Mouse (Mus musculus) MEL (cell line): ENCODE measurements around the gene Arhgap23. TPM values are rescaled to one million over a fixed set of nuclear protein-coding genes. Genes with fewer than 3 reads are reported as not detected.

Source experiments
- DNase-seq: peaks from one replicate; pipeline ENCODE4 v3.0.0; 2011; ENCODE audit warnings: low read depth, low spot score
- H3K27ac ChIP-seq: 2 replicates; pipeline ENCODE4 v1.5.1; 2012; ENCODE audit warnings: low read depth, mild to moderate bottlenecking, control low read depth, low read length, moderate library complexity; ENCODE audit not compliant: control insufficient read depth
- H3K27me3 ChIP-seq, 2 experiments: fragments of 150-350 bp in 1 of 2; sonication (generic) in 1 of 2; 2 replicates each; pipeline ENCODE4 v1.6.1; 2012; ENCODE audit warnings: low read length in 2 of 2, mild to moderate bottlenecking in 2 of 2, improper control_type of control experiment in 1 of 2, moderate library complexity in 1 of 2; ENCODE audit not compliant: insufficient read depth in 2 of 2, control insufficient read depth in 1 of 2
- H3K36me3 ChIP-seq, 2 experiments: 2 replicates each; pipeline ENCODE4 v1.6.1; 2012 to 2014; ENCODE audit warnings: low read length in 2 of 2, improper control_type of control experiment in 1 of 2, inconsistent platforms in 1 of 2, mild to moderate bottlenecking in 1 of 2; ENCODE audit not compliant: insufficient read depth in 2 of 2, control insufficient read depth in 1 of 2
- H3K4me1 ChIP-seq, 2 experiments: fragments of 150-350 bp in 1 of 2; sonication (generic) in 1 of 2; 2 replicates each; pipeline ENCODE4 v1.6.1; 2012; ENCODE audit warnings: low read length in 2 of 2, improper control_type of control experiment in 1 of 2, mild to moderate bottlenecking in 1 of 2; ENCODE audit not compliant: insufficient read depth in 2 of 2, control insufficient read depth in 1 of 2
- H3K4me3 ChIP-seq, 2 experiments: fragments of 150-350 bp in 1 of 2; sonication (generic) in 1 of 2; 2 replicates each; pipeline ENCODE4 v1.5.1; 2012; ENCODE audit warnings: low read depth in 2 of 2, low read length in 2 of 2, mild to moderate bottlenecking in 2 of 2, moderate library complexity in 2 of 2, control low read depth in 1 of 2, improper control_type of control experiment in 1 of 2; ENCODE audit not compliant: control insufficient read depth in 1 of 2, insufficient read depth in 1 of 2
- H3K79me2 ChIP-seq: 2 replicates; pipeline ENCODE4 v1.6.1; 2012; ENCODE audit warnings: mild to moderate bottlenecking, low read length, moderate library complexity; ENCODE audit not compliant: control insufficient read depth, poor library complexity, insufficient read depth
- H3K9ac ChIP-seq: 2 replicates; pipeline ENCODE4 v1.6.1; 2012; ENCODE audit warnings: low read depth, mild to moderate bottlenecking, control low read depth, low read length, moderate library complexity; ENCODE audit not compliant: control insufficient read depth, poor library complexity, severe bottlenecking
- H3K9me3 ChIP-seq: fragments of 150-350 bp; sonication (generic); replicated peaks from 2 replicates; pipeline ENCODE4 v1.6.1; 2012; ENCODE audit warnings: mild to moderate bottlenecking, low read length, improper control_type of control experiment, moderate library complexity; ENCODE audit not compliant: insufficient read depth
- BHLHE40 ChIP-seq: IDR thresholded peaks from 2 replicates; pipeline ENCODE4 v1.6.1; 2012; ENCODE audit warnings: low read depth, mild to moderate bottlenecking, inconsistent platforms, low read length, improper control_type of control experiment, borderline replicate concordance
- ELF1 ChIP-seq: IDR thresholded peaks from 2 replicates; pipeline ENCODE4 v1.6.1; 2014; ENCODE audit warnings: low read depth, mild to moderate bottlenecking, inconsistent platforms, low read length, improper control_type of control experiment, moderate library complexity
- EP300 ChIP-seq, 2 experiments: IDR thresholded peaks; 2 replicates each; pipeline ENCODE4 v1.6.1; 2011; ENCODE audit warnings: improper control_type of control experiment in 2 of 2, low read length in 2 of 2, low read depth in 1 of 2, mild to moderate bottlenecking in 1 of 2
- GATA1 ChIP-seq: IDR thresholded peaks from 2 replicates; pipeline ENCODE4 v1.6.1; 2011; ENCODE audit warnings: low read depth, low read length, improper control_type of control experiment
- KAT2A ChIP-seq: conservative IDR thresholded peaks from 2 replicates; pipeline ENCODE4 v1.6.1; 2012; ENCODE audit warnings: low read depth, low read length, improper control_type of control experiment, inconsistent platforms
- MAFK ChIP-seq: IDR thresholded peaks from 2 replicates; pipeline ENCODE4 v1.6.1; 2011; ENCODE audit warnings: low read depth, mild to moderate bottlenecking, low read length, improper control_type of control experiment, borderline replicate concordance
- MEF2A ChIP-seq: IDR thresholded peaks from 2 replicates; pipeline ENCODE4 v1.6.1; 2014; ENCODE audit warnings: low read depth, mild to moderate bottlenecking, inconsistent platforms, low read length, improper control_type of control experiment; ENCODE audit not compliant: poor library complexity, insufficient replicate concordance, severe bottlenecking; ENCODE audit errors: extremely low read depth
- MXI1 ChIP-seq: IDR thresholded peaks from 2 replicates; pipeline ENCODE4 v1.6.1; 2011; ENCODE audit warnings: mild to moderate bottlenecking, low read depth, low read length, improper control_type of control experiment
- MYC ChIP-seq: IDR thresholded peaks from 2 replicates; pipeline ENCODE4 v1.6.1; 2011; ENCODE audit warnings: low read depth, mild to moderate bottlenecking, low read length, improper control_type of control experiment, moderate library complexity
- NRF1 ChIP-seq: IDR thresholded peaks from 2 replicates; pipeline ENCODE4 v1.6.1; 2014; ENCODE audit warnings: low read depth, mild to moderate bottlenecking, inconsistent platforms, low read length, improper control_type of control experiment, moderate library complexity; ENCODE audit not compliant: poor library complexity, insufficient read depth, severe bottlenecking
- POLR2A ChIP-seq, 2 experiments: IDR thresholded peaks; 2 replicates each; pipeline ENCODE4 v1.6.1; 2011 to 2012; ENCODE audit warnings: low read length in 2 of 2, mild to moderate bottlenecking in 2 of 2, control low read depth in 1 of 2, improper control_type of control experiment in 1 of 2, low read depth in 1 of 2, moderate library complexity in 1 of 2; ENCODE audit not compliant: control insufficient read depth in 1 of 2, insufficient read depth in 1 of 2, poor library complexity in 1 of 2
- RAD21 ChIP-seq: IDR thresholded peaks from 2 replicates; pipeline ENCODE4 v1.6.1; 2011; ENCODE audit warnings: mild to moderate bottlenecking, low read depth, low read length, improper control_type of control experiment
- RCOR1 ChIP-seq: IDR thresholded peaks from 2 replicates; pipeline ENCODE4 v1.6.1; 2012; ENCODE audit warnings: low read depth, mild to moderate bottlenecking, inconsistent platforms, low read length, improper control_type of control experiment
- SIN3A ChIP-seq: IDR thresholded peaks from 2 replicates; pipeline ENCODE4 v1.6.1; 2012; ENCODE audit warnings: low read length, improper control_type of control experiment, inconsistent platforms
- TAL1 ChIP-seq: IDR thresholded peaks from 2 replicates; pipeline ENCODE4 v1.6.1; 2012; ENCODE audit warnings: mild to moderate bottlenecking, inconsistent platforms, low read length, moderate library complexity, mixed read lengths
- TCF12 ChIP-seq: IDR thresholded peaks from 2 replicates; pipeline ENCODE4 v1.6.1; 2014; ENCODE audit warnings: low read depth, mild to moderate bottlenecking, inconsistent platforms, low read length, improper control_type of control experiment, moderate library complexity
- USF1 ChIP-seq: IDR thresholded peaks from 2 replicates; pipeline ENCODE4 v1.6.1; 2014; ENCODE audit warnings: low read depth, mild to moderate bottlenecking, inconsistent platforms, low read length, improper control_type of control experiment, moderate library complexity
- ZC3H11A ChIP-seq: IDR thresholded peaks from 2 replicates; pipeline ENCODE4 v1.6.1; 2012; ENCODE audit warnings: low read depth, mild to moderate bottlenecking, inconsistent platforms, low read length, improper control_type of control experiment
- ZNF384 ChIP-seq: IDR thresholded peaks from 2 replicates; pipeline ENCODE4 v1.6.1; 2012; ENCODE audit warnings: low read depth, mild to moderate bottlenecking, inconsistent platforms, low read length, improper control_type of control experiment
- polyA plus RNA-seq, 2 experiments: library from polyadenylated mRNA; stranded (reverse) in 1 of 2; unstranded in 1 of 2; fragments of >175 nt in 1 of 2; fragments of >200 nt in 1 of 2; gene quantifications; 2 replicates each; pipeline versions ENCODE4 v1.2.1 to v1.2.4; 2012; ENCODE audit warnings: low replicate concordance in 2 of 2, low read depth in 1 of 2; ENCODE audit not compliant: insufficient read length in 2 of 2, insufficient read depth in 1 of 2, missing spikeins in 1 of 2
- total RNA-seq: library from RNA; depleted of rRNA; stranded (reverse); fragments of 300-350 nt; gene quantifications from 2 replicates; pipeline ENCODE4 v1.2.3, GENCODE M21; 2012

Arhgap23 gene
- total and polyA plus RNA-seq, 3 experiments: 1.7 to 7.5 TPM; not detected in 1

DNA sequence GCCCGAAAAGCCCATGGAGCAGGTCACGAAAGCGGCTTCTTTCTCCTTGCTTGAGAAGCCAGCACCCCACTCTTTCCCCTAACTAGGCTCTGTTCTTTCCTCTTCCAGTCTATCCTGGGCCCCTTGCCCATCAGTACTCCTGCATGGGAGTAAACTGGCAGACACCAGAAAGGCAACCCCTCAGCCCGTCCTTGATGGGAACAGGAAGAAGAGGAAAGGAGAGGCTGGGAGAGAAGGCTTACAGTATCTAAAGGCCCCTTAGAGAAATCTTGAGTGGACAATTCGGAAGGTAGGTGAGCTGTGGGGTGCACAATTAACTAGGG lies 119.9 kb downstream of the Arhgap23 start:
- no peak for TF ChIP-seq MYC
- TF ChIP-seq EP300 (IDR thresholded peaks at IDR 0.05; ENCODE audit: low read depth in 1 of 2, low read length in 2 of 2): no peak
- TF ChIP-seq ELF1: no peak
- no peak for TF ChIP-seq POLR2A (IDR thresholded peaks at IDR 0.05; ENCODE audit: control insufficient read depth in 1 of 2, insufficient read depth in 1 of 2, low read depth in 1 of 2, low read length in 2 of 2, poor library complexity in 1 of 2)
- TF ChIP-seq TCF12: no peak
- TF ChIP-seq MXI1: no peak
- TF ChIP-seq ZC3H11A: no peak
- no peak for TF ChIP-seq MEF2A
- no peak for TF ChIP-seq ZNF384
- no peak for TF ChIP-seq MAFK
- no peak for TF ChIP-seq SIN3A
- no peak for TF ChIP-seq BHLHE40
- TF ChIP-seq TAL1: no peak
- no peak for TF ChIP-seq RAD21
- H3K4me1 ChIP-seq: peaks cover 4 to 11% of the 10 kb centered on the region in 2 experiments
- no peak overlapping the region for H3K9ac ChIP-seq

DNA sequence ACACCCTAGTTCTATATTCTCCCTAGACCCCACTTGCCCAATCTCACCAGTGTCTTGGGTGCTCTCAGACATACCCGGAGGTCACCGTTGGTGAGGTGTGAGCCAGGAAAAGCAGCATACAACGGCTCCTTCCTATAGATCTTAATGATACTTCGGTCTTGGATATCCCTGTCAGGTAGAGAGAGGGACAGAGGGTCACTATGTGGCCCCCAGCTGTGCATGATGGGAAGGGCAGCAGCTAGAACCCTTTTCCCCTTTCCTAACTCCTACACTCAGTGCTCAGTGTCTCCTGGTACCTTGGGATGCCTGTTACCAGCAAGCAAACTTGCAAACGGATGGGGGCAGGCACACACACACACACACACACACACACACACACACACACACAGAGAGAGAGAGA lies 120.3 kb downstream of the Arhgap23 start:
- H3K9ac ChIP-seq: no peak overlapping the region
- H3K36me3 ChIP-seq: peaks cover 0 to 5% of the 10 kb centered on the region in 2 experiments; a peak in 2 of 4 replicates
- H3K4me1 ChIP-seq: peaks cover 4 to 15% of the 10 kb centered on the region in 2 experiments

More for the DNA sequence above, 119.9 kb downstream of the Arhgap23 start:
- Histone ChIP-seq H3K36me3 (peaks cover 0 to 1% of the 10 kb centered on the region in 2 experiments; a peak in 2 of 4 replicates), H3K79me2 (no peaks in the 10 kb centered on the region), H3K27ac (no peak overlapping the region), H3K4me3 (no peak overlapping the region), H3K9me3 (no peaks in the 10 kb centered on the region), H3K27me3 (peaks cover 0 to 1% of the 10 kb centered on the region in 2 experiments; a peak in 2 of 4 replicates)
- DNase-seq: no peak

More for the DNA sequence above, 120.3 kb downstream of the Arhgap23 start:
- no peaks in the 10 kb centered on the region for H3K79me2 ChIP-seq
- no peak for TF ChIP-seq NRF1
- no peak for TF ChIP-seq KAT2A
- TF ChIP-seq USF1: no peak
- TF ChIP-seq GATA1: no peak
- no peak for TF ChIP-seq RCOR1
- no peak for DNase-seq
- H3K27ac ChIP-seq: no peak overlapping the region
- peaks cover 0 to 1% of the 10 kb centered on the region in 2 experiments; a peak in 2 of 4 replicates for H3K27me3 ChIP-seq
- no peak overlapping the region for H3K4me3 ChIP-seq
- H3K9me3 ChIP-seq: no peaks in the 10 kb centered on the region
